Mouse (Mus musculus) thymus, adult 2 months (tissue): ENCODE results near the gene Tbx6.

Experiments used
- CTCF ChIP-seq: fragments of 200-500 bp; IDR thresholded peaks from 2 replicates; pipeline ENCODE4 v1.5.1; 2012; ENCODE audit warnings: mild to moderate bottlenecking, control low read depth, low read length, moderate library complexity, borderline replicate concordance; ENCODE audit not compliant: control insufficient read depth, poor library complexity, insufficient read depth; ENCODE audit errors: extremely low read depth
- POLR2A ChIP-seq: fragments of 200-500 bp; IDR thresholded peaks from 2 replicates; pipeline ENCODE4 v1.6.1; 2012; ENCODE audit warnings: mild to moderate bottlenecking, low read length, control low read depth, moderate library complexity; ENCODE audit not compliant: control insufficient read depth, poor library complexity, insufficient read depth; ENCODE audit errors: extremely low read depth

DNA sequence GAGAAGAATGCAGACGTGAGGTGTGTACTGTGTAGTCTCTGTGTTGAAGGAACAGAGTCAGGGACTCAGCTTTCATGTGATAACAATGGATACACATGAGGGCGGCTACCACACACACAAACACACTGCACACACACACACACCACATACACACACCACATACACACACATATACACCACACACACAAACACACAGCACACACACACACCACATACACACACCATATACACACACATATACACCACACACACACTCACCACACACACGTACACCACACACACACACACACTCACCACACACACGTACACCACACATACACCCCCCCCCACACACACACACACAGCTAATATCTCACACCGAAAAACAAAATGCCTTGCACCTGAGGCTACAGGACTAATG is 39.8 kb upstream of the Tbx6 start:
- TF ChIP-seq POLR2A (no peak), CTCF (no peak)
